Mouse (Mus musculus): ENCODE data around the gene Zfp790. TPM values are rescaled to one million over a fixed set of nuclear protein-coding genes. Genes with fewer than 3 reads are reported as not detected.

The Zfp790 gene
- polyA plus RNA-seq (2015; fragmentation: Nextera tagmentation; extraction: Ambion mirVana), result 6.9 and 8.6 TPM in 2 replicates

GRCm38 (mm10) chr7:29815910-29816429 lies at the start of gene Zfp790:
TSS of gene Zfp790 (plus strand) at chr7:29816114.

GRCm38 (mm10) chr7:29768090-29768900 lies 47.6 kb upstream of the Zfp790 start, which contains the start of gene Zfp84:
TSS of gene Zfp84 (plus strand) at chr7:29768552.

GRCm38 (mm10) chr7:29783871-29784551 lies 31.9 kb upstream of the Zfp790 start, which contains the start of gene Zfp30:
TSS of gene Zfp30 (plus strand) at chr7:29783998.

GRCm38 (mm10) chr7:29853219-29853842 lies 37.4 kb downstream of the Zfp790 start, which contains the start of gene Zfp940:
TSS of gene Zfp940 (minus strand) at chr7:29853669.

GRCm38 (mm10) chr7:29859532-29860517 lies 43.9 kb downstream of the Zfp790 start, which contains the start of gene Zfp420:
TSS of gene Zfp420 (plus strand) at chr7:29859979.

Small RNA genes within 50 kb of the gene (microRNA-seq; reads per million reads assigned to microRNA genes)
- gene Mir1964 (ENCODE audit: borderline replicate concordance, insufficient number of aligned reads), result 1.8 reads per million

Other genes starting within 250 kb of the Zfp790 start
- gene Catsperg2, start 89.1 kb upstream of the Zfp790 start, polyA plus RNA-seq (2015; fragmentation: Nextera tagmentation; extraction: Ambion mirVana), result 0.12 TPM in 1 of 2 replicates, not detected in the other
- gene Zfp84, start 47.6 kb upstream of the Zfp790 start, polyA plus RNA-seq (2015; fragmentation: Nextera tagmentation; extraction: Ambion mirVana), result 4.7 and 6.3 TPM in 2 replicates
- gene Zfp30, start 32.1 kb upstream of the Zfp790 start, polyA plus RNA-seq (2015; fragmentation: Nextera tagmentation; extraction: Ambion mirVana), result 5.0 and 5.4 TPM in 2 replicates
- 1.9 and 2.1 TPM in 2 replicates for gene Zfp940, start 37.6 kb downstream of the Zfp790 start, polyA plus RNA-seq (2015; fragmentation: Nextera tagmentation; extraction: Ambion mirVana)
- 2.2 and 3.1 TPM in 2 replicates for gene Zfp420, start 43.9 kb downstream of the Zfp790 start, polyA plus RNA-seq (2015; fragmentation: Nextera tagmentation; extraction: Ambion mirVana)
- 4.8 and 6.3 TPM in 2 replicates for gene Zfp27, start 90.5 kb downstream of the Zfp790 start, polyA plus RNA-seq (2015; fragmentation: Nextera tagmentation; extraction: Ambion mirVana)
- gene Zfp383, start 92.1 kb downstream of the Zfp790 start, polyA plus RNA-seq (2015; fragmentation: Nextera tagmentation; extraction: Ambion mirVana), result 4.1 and 4.2 TPM in 2 replicates
- gene Zfp74, start 138.0 kb downstream of the Zfp790 start, polyA plus RNA-seq (2015; fragmentation: Nextera tagmentation; extraction: Ambion mirVana), result 5.6 and 8.2 TPM in 2 replicates
- gene Zfp568, start 167.8 kb downstream of the Zfp790 start, polyA plus RNA-seq (2015; fragmentation: Nextera tagmentation; extraction: Ambion mirVana), result 3.0 and 3.1 TPM in 2 replicates
- gene Zfp14, start 235.3 kb downstream of the Zfp790 start, polyA plus RNA-seq (2015; fragmentation: Nextera tagmentation; extraction: Ambion mirVana), result 3.5 and 4.4 TPM in 2 replicates